Mouse (Mus musculus): ENCODE measurements at regions not wholly inside any gene's neighbourhood (a gene's known extent, or its start where the extent isn't known, plus 50 kb on each side); places are given as distances from the start of the nearest gene placed in this dataset.
A peak's percentile ranks its signal among the peaks of the same experiment; 100 is the strongest.
"Not testable (repeated sequence)": the region's sequence is repeated elsewhere in the genome, so short reads cannot be mapped to it uniquely, and the experiment has no call there.

DNA sequence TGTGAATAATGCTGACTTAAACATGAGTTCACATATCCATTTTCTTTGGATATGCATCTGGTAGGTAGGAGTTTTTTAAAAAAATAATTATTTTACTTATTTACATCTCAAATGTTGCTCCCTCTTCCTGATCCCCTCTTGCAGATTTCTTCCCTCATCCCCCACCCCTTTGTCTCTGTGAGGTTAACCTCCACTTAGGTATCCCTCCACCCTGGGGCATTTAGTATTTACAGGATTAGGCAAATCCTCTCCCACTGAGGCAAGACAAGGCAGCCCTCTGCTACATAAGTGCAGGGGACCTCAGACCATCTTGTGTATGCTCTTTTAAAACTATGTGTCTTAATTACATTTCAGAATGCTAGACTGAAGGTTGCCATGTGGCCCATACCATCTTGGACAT, 155.2 kb upstream of the Shcbp1 start:
- Histone ChIP-seq H3K9me3 (replicated peaks; ENCODE audit: control insufficient read depth, low read length) (no peaks in the 10 kb centered on the region), H3K36me3 (ENCODE audit: control insufficient read depth, insufficient read depth) (no peaks in the 10 kb centered on the region), H3K27ac (ENCODE audit: low read length) (no peak overlapping the region), H3K4me2 (ENCODE audit: low read depth, low read length) (no peak overlapping the region), H3K4me1 (ENCODE audit: control insufficient read depth, insufficient read depth, low read length) (no peaks in the 10 kb centered on the region), H3K4me3 (ENCODE audit: low read length) (no peak overlapping the region), H3K9ac (ENCODE audit: low read length) (no peak overlapping the region), H3K27me3 (ENCODE audit: control insufficient read depth, insufficient read depth, low read length) (no peaks in the 10 kb centered on the region)
- no peak for ATAC-seq (replicated peaks; ENCODE audit: extremely low read depth, insufficient read depth, low FRiP score)

DNA sequence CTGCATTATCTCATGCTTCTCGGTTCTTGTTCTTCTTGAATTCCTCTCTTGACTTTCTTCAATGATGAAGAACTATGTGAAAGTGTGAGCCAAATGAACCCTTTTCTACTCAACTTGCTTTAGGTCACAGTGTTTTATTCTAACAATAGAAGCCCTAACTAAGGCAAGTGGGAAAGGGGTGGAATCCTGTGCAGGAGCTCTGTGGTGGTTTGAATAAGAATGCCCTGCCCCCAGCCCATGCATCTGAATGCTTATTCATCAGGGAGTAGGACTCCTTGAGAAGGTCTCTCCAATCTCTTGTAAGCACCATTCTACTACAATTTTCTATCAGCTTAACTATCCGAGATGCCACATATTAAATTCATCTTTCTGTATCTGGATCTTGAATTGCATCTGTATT, 154.7 kb upstream of the Shcbp1 start:
- Histone ChIP-seq H3K9ac (ENCODE audit: low read length) (no peak overlapping the region), H3K36me3 (ENCODE audit: control insufficient read depth, insufficient read depth) (no peaks in the 10 kb centered on the region), H3K4me2 (ENCODE audit: low read depth, low read length) (no peak overlapping the region), H3K4me3 (ENCODE audit: low read length) (no peak overlapping the region), H3K9me3 (replicated peaks; ENCODE audit: control insufficient read depth, low read length) (no peaks in the 10 kb centered on the region), H3K4me1 (ENCODE audit: control insufficient read depth, insufficient read depth, low read length) (no peaks in the 10 kb centered on the region), H3K27ac (ENCODE audit: low read length) (no peak overlapping the region), H3K27me3 (ENCODE audit: control insufficient read depth, insufficient read depth, low read length) (no peaks in the 10 kb centered on the region)
- 57% methylated on average over 2 of the region's 2 CpGs for WGBS
- ATAC-seq (replicated peaks; ENCODE audit: extremely low read depth, insufficient read depth, low FRiP score), result no peak

DNA sequence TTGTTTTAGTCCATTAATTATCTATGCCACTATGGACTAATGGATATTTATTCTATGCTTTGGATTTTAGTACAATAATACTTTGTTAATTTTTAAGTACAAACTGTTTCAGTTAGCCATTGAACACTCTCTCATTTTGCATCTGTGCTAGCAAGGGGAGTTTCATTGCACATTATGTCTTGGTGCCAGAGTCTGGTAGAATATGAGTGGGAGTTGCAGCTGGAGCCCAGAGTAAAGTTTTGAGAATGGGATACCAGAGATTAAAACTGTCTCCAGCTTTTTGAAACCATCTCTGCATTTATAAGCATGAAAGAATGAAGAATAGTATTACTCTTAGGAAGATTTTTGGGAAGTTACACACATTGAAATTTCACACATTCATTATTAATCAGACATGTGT, 137.1 kb upstream of the Shcbp1 start:
- H3K9me3 ChIP-seq (replicated peaks; ENCODE audit: control insufficient read depth, low read length), result no peaks in the 10 kb centered on the region
- no peak overlapping the region for H3K27ac ChIP-seq (ENCODE audit: low read length)
- H3K36me3 ChIP-seq (ENCODE audit: control insufficient read depth, insufficient read depth), result no peaks in the 10 kb centered on the region
- no peak overlapping the region for H3K4me3 ChIP-seq (ENCODE audit: low read length)
- H3K4me1 ChIP-seq (ENCODE audit: control insufficient read depth, insufficient read depth, low read length), result no peaks in the 10 kb centered on the region
- H3K9ac ChIP-seq (ENCODE audit: low read length), result no peak overlapping the region
- no peak overlapping the region for H3K4me2 ChIP-seq (ENCODE audit: low read depth, low read length)
- no peaks in the 10 kb centered on the region for H3K27me3 ChIP-seq (ENCODE audit: control insufficient read depth, insufficient read depth, low read length)
- ATAC-seq (replicated peaks; ENCODE audit: extremely low read depth, insufficient read depth, low FRiP score), result no peak

DNA sequence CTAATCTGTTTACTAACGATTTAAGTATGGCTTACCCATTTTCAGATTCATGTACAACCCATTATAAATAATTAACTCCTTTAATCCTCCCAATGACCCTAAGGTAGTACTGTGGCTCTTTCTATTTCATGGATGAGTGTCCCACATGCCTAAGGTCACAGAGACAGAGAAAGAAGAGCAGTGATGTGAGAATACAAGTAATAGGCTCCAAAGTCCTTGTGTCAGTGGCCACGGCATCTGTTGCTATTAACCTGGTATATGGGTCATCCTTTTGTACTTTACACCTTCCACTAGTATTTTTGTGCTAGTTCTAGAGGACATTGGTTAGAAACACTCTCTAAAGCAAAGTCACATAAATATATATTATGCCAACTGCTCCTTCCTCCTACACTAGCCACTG, 115.7 kb upstream of the Shcbp1 start:
- 69% methylated on average over 2 of the region's 2 CpGs for WGBS
- Histone ChIP-seq H3K4me3 (ENCODE audit: low read length) (no peak overlapping the region), H3K4me1 (ENCODE audit: control insufficient read depth, insufficient read depth, low read length) (no peaks in the 10 kb centered on the region), H3K4me2 (ENCODE audit: low read depth, low read length) (no peak overlapping the region), H3K9me3 (replicated peaks; ENCODE audit: control insufficient read depth, low read length) (no peaks in the 10 kb centered on the region; the same call in 1 of the 2 replicates), H3K27me3 (ENCODE audit: control insufficient read depth, insufficient read depth, low read length) (no peaks in the 10 kb centered on the region), H3K9ac (ENCODE audit: low read length) (no peak overlapping the region), H3K27ac (ENCODE audit: low read length) (no peak overlapping the region), H3K36me3 (ENCODE audit: control insufficient read depth, insufficient read depth) (no peaks in the 10 kb centered on the region)
- no peak for ATAC-seq (replicated peaks; ENCODE audit: extremely low read depth, insufficient read depth, low FRiP score)

DNA sequence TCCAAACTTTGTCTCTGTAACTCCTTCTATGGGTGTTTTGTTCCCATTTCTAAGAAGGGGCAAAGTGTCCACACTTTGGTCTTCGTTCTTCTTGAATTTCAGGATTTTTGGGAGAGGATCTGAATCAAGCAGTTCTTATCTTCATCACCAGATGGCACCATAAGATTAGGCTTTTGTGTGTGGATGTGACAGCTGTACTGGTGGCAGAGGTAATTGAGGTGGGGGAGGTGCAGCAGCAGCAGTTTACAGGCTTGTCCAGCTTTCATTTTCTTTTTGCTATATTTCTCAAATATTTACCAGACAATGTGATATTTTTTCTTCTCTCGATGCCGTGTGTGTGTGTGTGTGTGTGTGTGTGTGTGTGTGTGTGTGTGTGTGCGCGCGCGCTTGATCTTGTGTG, 89.4 kb upstream of the Shcbp1 start:
- not testable (repeated sequence) for H3K9me3 ChIP-seq (replicated peaks; ENCODE audit: control insufficient read depth, low read length); H3K4me2 ChIP-seq (ENCODE audit: low read depth, low read length); H3K36me3 ChIP-seq (ENCODE audit: control insufficient read depth, insufficient read depth); H3K9ac ChIP-seq (ENCODE audit: low read length); H3K27ac ChIP-seq (ENCODE audit: low read length); ATAC-seq (replicated peaks; ENCODE audit: extremely low read depth, insufficient read depth, low FRiP score); H3K4me3 ChIP-seq (ENCODE audit: low read length); H3K27me3 ChIP-seq (ENCODE audit: control insufficient read depth, insufficient read depth, low read length); H3K4me1 ChIP-seq (ENCODE audit: control insufficient read depth, insufficient read depth, low read length)
- WGBS, result 74% methylated on average over 7 of the region's 7 CpGs

DNA sequence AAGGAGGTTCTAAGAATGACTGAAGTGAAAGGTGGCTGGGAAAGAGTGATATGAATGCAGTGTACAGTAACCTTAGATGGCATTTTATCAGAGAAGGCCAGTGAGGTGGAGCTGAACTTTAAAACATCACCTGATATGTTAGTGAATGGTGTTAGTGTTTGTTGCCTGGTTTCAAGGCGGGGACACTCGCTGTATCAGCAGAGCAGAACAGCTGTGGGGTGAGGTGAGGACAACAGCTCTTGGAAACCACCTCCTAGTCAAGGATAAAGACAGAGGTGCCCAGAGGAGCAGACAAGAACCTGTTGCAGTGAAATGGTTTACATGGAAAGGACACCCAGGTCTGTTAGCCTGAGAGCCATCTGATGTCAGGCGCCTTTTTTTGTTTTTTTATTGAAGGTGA, 59.7 kb upstream of the Shcbp1 start:
- no peak overlapping the region for H3K4me3 ChIP-seq (ENCODE audit: low read length)
- no peaks in the 10 kb centered on the region for H3K9me3 ChIP-seq (replicated peaks; ENCODE audit: control insufficient read depth, low read length)
- H3K36me3 ChIP-seq (ENCODE audit: control insufficient read depth, insufficient read depth), result no peaks in the 10 kb centered on the region
- WGBS, result 41% methylated on average over 3 of the region's 3 CpGs
- no peak overlapping the region for H3K9ac ChIP-seq (ENCODE audit: low read length)
- H3K27me3 ChIP-seq (ENCODE audit: control insufficient read depth, insufficient read depth, low read length), result no peaks in the 10 kb centered on the region
- no peak overlapping the region for H3K27ac ChIP-seq (ENCODE audit: low read length)
- ATAC-seq (replicated peaks; ENCODE audit: extremely low read depth, insufficient read depth, low FRiP score), result peak; percentile 41; the same call in 1 of the 2 replicates
- H3K4me1 ChIP-seq (ENCODE audit: control insufficient read depth, insufficient read depth, low read length), result no peaks in the 10 kb centered on the region
- no peak overlapping the region for H3K4me2 ChIP-seq (ENCODE audit: low read depth, low read length)

DNA sequence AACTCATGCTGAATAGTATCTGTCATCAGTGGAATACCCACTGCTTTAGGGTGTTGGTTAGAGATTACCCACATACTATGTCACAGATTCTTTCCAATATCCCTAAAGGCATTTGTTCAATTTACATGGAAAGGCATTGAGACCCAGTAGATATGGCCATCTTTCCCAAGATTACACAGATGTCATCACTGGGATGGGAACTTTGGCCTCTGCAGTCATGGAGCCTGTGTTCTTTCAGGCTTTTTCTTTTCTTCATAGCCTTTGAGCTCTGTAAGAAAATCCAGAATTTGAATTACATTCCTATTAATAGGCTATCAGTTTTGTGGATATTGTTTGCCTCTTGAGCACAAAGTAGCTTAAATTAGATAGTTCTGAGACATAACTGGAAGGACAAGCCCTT, 59.2 kb upstream of the Shcbp1 start:
- H3K4me1 ChIP-seq (ENCODE audit: control insufficient read depth, insufficient read depth, low read length), result no peaks in the 10 kb centered on the region
- H3K9me3 ChIP-seq (replicated peaks; ENCODE audit: control insufficient read depth, low read length), result no peaks in the 10 kb centered on the region
- H3K9ac ChIP-seq (ENCODE audit: low read length), result no peak overlapping the region
- H3K36me3 ChIP-seq (ENCODE audit: control insufficient read depth, insufficient read depth), result no peaks in the 10 kb centered on the region
- no peak overlapping the region for H3K4me2 ChIP-seq (ENCODE audit: low read depth, low read length)
- ATAC-seq (replicated peaks; ENCODE audit: extremely low read depth, insufficient read depth, low FRiP score), result no peak
- H3K27me3 ChIP-seq (ENCODE audit: control insufficient read depth, insufficient read depth, low read length), result no peaks in the 10 kb centered on the region
- H3K4me3 ChIP-seq (ENCODE audit: low read length), result no peak overlapping the region
- H3K27ac ChIP-seq (ENCODE audit: low read length), result no peak overlapping the region

DNA sequence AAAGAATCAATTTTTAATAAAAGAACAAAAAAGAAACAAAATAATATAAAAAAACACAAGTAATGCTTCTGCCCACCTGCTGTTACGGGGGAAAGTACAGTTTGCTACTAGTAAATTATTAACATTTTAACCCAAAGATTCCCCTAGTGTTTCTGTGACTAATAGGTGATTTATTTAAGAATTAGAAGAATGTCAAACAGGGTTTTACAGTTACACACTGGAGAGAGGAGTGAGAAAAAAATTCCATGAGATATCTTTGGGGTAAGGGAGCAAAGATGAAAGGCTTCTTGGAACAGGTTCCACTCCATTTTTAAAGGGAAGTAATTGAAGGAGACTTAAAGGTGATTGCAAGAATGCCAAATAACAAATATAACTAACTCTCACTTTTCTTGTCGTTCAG, 58.4 kb upstream of the Shcbp1 start:
- Histone ChIP-seq H3K4me3 (ENCODE audit: low read length) (no peak overlapping the region), H3K36me3 (ENCODE audit: control insufficient read depth, insufficient read depth) (no peaks in the 10 kb centered on the region), H3K27me3 (ENCODE audit: control insufficient read depth, insufficient read depth, low read length) (no peaks in the 10 kb centered on the region), H3K4me2 (ENCODE audit: low read depth, low read length) (no peak overlapping the region), H3K9me3 (replicated peaks; ENCODE audit: control insufficient read depth, low read length) (no peaks in the 10 kb centered on the region), H3K27ac (ENCODE audit: low read length) (no peak overlapping the region), H3K4me1 (ENCODE audit: control insufficient read depth, insufficient read depth, low read length) (no peaks in the 10 kb centered on the region), H3K9ac (ENCODE audit: low read length) (no peak overlapping the region)
- no peak for ATAC-seq (replicated peaks; ENCODE audit: extremely low read depth, insufficient read depth, low FRiP score)
- 73% methylated on average over 2 of the region's 2 CpGs for WGBS

DNA sequence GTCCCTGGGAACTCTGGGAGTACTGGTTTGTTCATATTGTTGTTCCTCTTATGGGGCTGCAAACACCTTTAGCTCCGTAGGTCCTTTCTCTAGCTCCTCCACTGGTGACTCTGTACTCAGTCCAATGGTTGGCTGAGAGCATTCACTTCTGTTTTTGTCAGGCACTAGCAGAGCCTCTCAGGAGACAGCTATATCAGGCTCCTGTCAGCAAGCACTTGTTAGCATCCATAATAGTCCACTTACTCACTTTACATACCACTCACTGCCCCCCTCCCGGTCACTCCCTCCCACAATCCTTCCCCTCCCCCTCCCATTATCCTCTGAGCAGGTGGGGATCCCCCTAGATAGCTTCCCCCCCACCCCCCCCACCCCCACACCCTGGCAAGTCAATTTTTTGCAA, 57.3 kb upstream of the Shcbp1 start:
- ATAC-seq (replicated peaks; ENCODE audit: extremely low read depth, insufficient read depth, low FRiP score), result peak; percentile 41; the same call in 1 of the 2 replicates
- Histone ChIP-seq H3K36me3 (ENCODE audit: control insufficient read depth, insufficient read depth) (no peaks in the 10 kb centered on the region), H3K4me3 (ENCODE audit: low read length) (no peak overlapping the region), H3K9ac (ENCODE audit: low read length) (no peak overlapping the region), H3K4me1 (ENCODE audit: control insufficient read depth, insufficient read depth, low read length) (no peaks in the 10 kb centered on the region), H3K27ac (ENCODE audit: low read length) (no peak overlapping the region), H3K27me3 (ENCODE audit: control insufficient read depth, insufficient read depth, low read length) (no peaks in the 10 kb centered on the region), H3K4me2 (ENCODE audit: low read depth, low read length) (no peak overlapping the region), H3K9me3 (replicated peaks; ENCODE audit: control insufficient read depth, low read length) (no peaks in the 10 kb centered on the region)
- WGBS, result 34% methylated on average over 2 of the region's 2 CpGs

Measured in heart, embryonic 16.5 days (tissue).